Mouse (Mus musculus) heart, embryonic 14.5 days (tissue): Measurements from ENCODE around the gene Gm10073. TPM values are rescaled to one million over a fixed set of nuclear protein-coding genes. Genes with fewer than 3 reads are reported as not detected.
"Not testable (repeated sequence)": the region's sequence is repeated elsewhere in the genome, so short reads cannot be mapped to it uniquely, and the experiment has no call there.

Experiments used
- ATAC-seq: fragments of 200-750 bp; cut with Nextera tagmentation; 2 replicates; pipeline ENCODE4 v1.8.0; 2017; ENCODE audit warnings: low read depth, moderate TSS enrichment; ENCODE audit not compliant: insufficient number of reproducible peaks, insufficient read depth, low FRiP score
- H3K27ac ChIP-seq, 2 experiments: fragments of 200-500 bp in 1 of 2; fragments of 300-500 bp in 1 of 2; sonication (generic) in 1 of 2; replicated peaks in 1 of 2; 2 replicates each; pipeline ENCODE4 v1.5.1; 2012 to 2014; ENCODE audit warnings: low read depth in 2 of 2, low read length in 2 of 2, control low read depth in 1 of 2, mild to moderate bottlenecking in 1 of 2, mixed read lengths in 1 of 2; ENCODE audit not compliant: control insufficient read depth in 1 of 2, insufficient read depth in 1 of 2
- H3K27me3 ChIP-seq: fragments of 300-500 bp; sonication (generic); 2 replicates; pipeline ENCODE4 v1.6.1; 2014; ENCODE audit warnings: mild to moderate bottlenecking, low read length, control low read depth; ENCODE audit not compliant: control insufficient read depth, insufficient read depth
- H3K36me3 ChIP-seq: fragments of 300-500 bp; sonication (generic); 2 replicates; pipeline ENCODE4 v1.6.1; 2014; ENCODE audit warnings: mild to moderate bottlenecking, control low read depth, low read length, mixed read lengths; ENCODE audit not compliant: control insufficient read depth, insufficient read depth
- H3K4me1 ChIP-seq, 2 experiments: fragments of 200-500 bp in 1 of 2; fragments of 300-500 bp in 1 of 2; sonication (generic) in 1 of 2; 2 replicates each; pipeline ENCODE4 v1.6.1; 2012 to 2014; ENCODE audit warnings: low read length in 2 of 2, control low read depth in 1 of 2, mixed read lengths in 1 of 2; ENCODE audit not compliant: control insufficient read depth in 2 of 2, insufficient read depth in 2 of 2
- H3K4me2 ChIP-seq: fragments of 300-500 bp; sonication (generic); 2 replicates; pipeline ENCODE4 v1.6.1; 2014; ENCODE audit warnings: mild to moderate bottlenecking, low read length
- H3K4me3 ChIP-seq, 2 experiments: fragments of 200-500 bp in 1 of 2; fragments of 300-500 bp in 1 of 2; sonication (generic) in 1 of 2; 2 replicates each; pipeline ENCODE4 v1.5.1; 2012 to 2014; ENCODE audit warnings: low read length in 2 of 2, mild to moderate bottlenecking in 2 of 2, control low read depth in 1 of 2, low read depth in 1 of 2, moderate library complexity in 1 of 2; ENCODE audit not compliant: control insufficient read depth in 1 of 2, insufficient read depth in 1 of 2
- H3K9ac ChIP-seq: fragments of 300-500 bp; sonication (generic); 2 replicates; pipeline ENCODE4 v1.6.1; 2014; ENCODE audit warnings: mild to moderate bottlenecking, low read length
- H3K9me3 ChIP-seq: fragments of 300-500 bp; sonication (generic); 2 replicates; pipeline ENCODE4 v1.6.1; 2016; ENCODE audit warnings: low read length, control low read depth; ENCODE audit not compliant: control insufficient read depth
- WGBS: fragments of 180-500 bp; shearing (Covaris S2); extraction: QIAGEN DNeasy Blood & Tissue Kit; methylation state at CpG from one replicate; pipeline ENCODE4 v1.1.7; 2014; 5-methylcytosine and 5-hydroxymethylcytosine counted together
- polyA plus RNA-seq: library from polyadenylated mRNA; unstranded; fragments of >200 nt; fragmentation: Nextera tagmentation; extraction: Ambion mirVana; gene quantifications from 2 replicates; pipeline ENCODE4 v1.2.1, GENCODE M21; 2014

Gene Gm10073
- polyA plus RNA-seq, result 7.3 and 9.3 TPM in 2 replicates

DNA sequence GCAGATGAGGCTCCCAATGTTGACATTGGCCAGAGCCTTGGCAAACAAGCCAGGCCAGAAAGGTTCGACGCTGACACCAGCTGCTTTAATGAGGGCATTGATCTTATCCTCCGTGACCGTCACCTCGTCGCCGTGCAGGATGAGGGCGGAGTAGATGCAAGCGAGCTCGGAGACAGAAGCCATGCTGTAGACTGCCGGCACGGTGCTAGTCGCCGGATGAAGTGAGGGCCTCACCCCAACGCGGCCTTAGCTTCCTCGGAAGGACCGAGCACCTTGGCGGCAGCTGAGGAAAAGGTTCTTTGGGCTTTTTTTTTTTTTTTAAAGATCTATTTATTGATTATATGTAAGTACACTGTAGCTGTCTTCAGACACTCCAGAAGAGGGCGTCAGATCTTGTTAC lies at the start of gene Gm10073:
Gm10073 (minus strand) TSS at position 294 of the 400 bp plus-strand sequence.
- not testable (repeated sequence) for H3K27me3 ChIP-seq, H3K27ac ChIP-seq, H3K9ac ChIP-seq, ATAC-seq, H3K4me3 ChIP-seq, H3K9me3 ChIP-seq, H3K36me3 ChIP-seq
- 27% methylated on average over 19 of the region's 20 CpGs for WGBS
- Histone ChIP-seq H3K4me2 (peak within 1 kb of the TSS; percentile 29; the same call in 1 of the 2 replicates), H3K4me1 (peaks cover 5 to 10% of the 10 kb centered on the region in 2 experiments)

DNA sequence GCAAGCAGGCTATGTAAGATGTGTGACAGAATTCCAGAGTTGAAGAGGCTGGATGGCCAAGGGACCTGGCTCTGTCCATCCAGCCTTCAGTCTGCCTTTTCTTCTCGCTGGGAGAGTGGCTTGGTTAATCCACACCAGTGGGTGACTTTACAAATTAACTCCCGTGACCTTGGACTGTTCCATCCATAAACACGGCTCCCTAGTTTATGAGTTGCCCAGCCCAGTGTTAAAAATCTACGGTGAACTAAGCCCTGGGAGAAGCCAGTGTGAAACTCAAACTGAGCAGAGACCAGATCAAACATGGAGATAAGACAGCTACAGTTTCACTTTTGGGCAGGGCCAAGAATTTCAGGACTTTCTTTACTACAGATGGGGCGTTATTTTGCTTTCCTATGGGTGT lies 49.8 kb upstream of the Gm10073 start:
- Histone ChIP-seq H3K27ac (no peak overlapping the region), H3K9me3 (0 out of 2 replicates have a peak, but pooled peaks cover 3% of the 10 kb centered on the region), H3K4me1 (peaks cover 7 to 8% of the 10 kb centered on the region in 2 experiments), H3K4me3 (no peak overlapping the region), H3K9ac (no peak overlapping the region), H3K27me3 (no peaks in the 10 kb centered on the region), H3K4me2 (no peak overlapping the region), H3K36me3 (no peaks in the 10 kb centered on the region)
- 68% methylated on average over 5 of the region's 5 CpGs for WGBS
- no peak for ATAC-seq

- Histone ChIP-seq H3K27me3 (no peaks in the 10 kb centered on the region), H3K4me1 (peaks cover 7 to 8% of the 10 kb centered on the region in 2 experiments), H3K9ac (no peak overlapping the region), H3K4me3 (no peak overlapping the region), H3K9me3 (0 out of 2 replicates have a peak, but pooled peaks cover 3% of the 10 kb centered on the region), H3K36me3 (no peaks in the 10 kb centered on the region), H3K27ac (no peak overlapping the region), H3K4me2 (no peak overlapping the region)
- WGBS, result 76% methylated on average over 2 of the region's 2 CpGs
- no peak for ATAC-seq
These were observed 47.2 kb upstream of the Gm10073 start for GRCm38 (mm10) chr8:106620488-106620887.

DNA sequence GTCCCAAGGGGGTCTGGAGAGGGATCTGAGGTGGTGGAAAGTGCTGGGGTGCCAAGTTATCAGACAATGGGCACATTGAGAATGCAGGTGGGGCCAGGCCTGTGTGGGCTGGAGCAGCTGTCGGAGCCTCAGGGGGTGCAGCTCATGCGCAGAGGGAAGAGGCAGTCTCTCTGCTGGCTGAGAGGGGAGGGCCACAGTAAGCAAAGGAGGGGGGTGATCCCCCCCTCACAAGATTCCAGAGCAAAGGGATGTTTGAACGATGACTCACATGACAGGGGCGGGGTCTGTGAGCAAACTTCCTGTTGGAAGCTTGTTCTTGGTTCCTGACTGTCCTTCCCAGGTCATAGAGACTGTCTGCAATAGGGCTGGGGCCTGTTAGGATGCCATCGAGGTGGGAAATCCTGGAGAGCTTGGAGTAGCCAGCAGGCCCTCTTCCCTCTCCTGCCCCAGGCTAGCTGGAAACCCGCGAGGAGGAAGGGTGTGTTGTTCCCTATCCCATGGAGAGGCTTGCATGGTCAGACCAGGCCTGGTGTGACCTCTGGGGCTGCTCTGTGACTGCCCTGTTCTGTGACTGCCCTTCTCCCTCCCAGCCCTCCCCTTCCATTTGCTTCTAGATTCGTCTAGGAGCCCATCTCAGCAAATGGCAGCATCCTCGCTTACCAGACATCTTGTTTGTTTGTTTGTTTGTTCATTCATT lies 46.4 kb upstream of the Gm10073 start:
- H3K9me3 ChIP-seq, result 0 out of 2 replicates have a peak, but pooled peaks cover 3% of the 10 kb centered on the region
- no peak overlapping the region for H3K27ac ChIP-seq
- H3K4me3 ChIP-seq, result no peak overlapping the region
- H3K4me2 ChIP-seq, result peak overlapping the region; percentile 6; the same call in 1 of the 2 replicates
- ATAC-seq, result peak; percentile 32; the same call in 1 of the 2 replicates
- no peak overlapping the region for H3K9ac ChIP-seq
- H3K36me3 ChIP-seq, result no peaks in the 10 kb centered on the region
- WGBS, result 40% methylated on average over 9 of the region's 9 CpGs
- H3K27me3 ChIP-seq, result no peaks in the 10 kb centered on the region
- peaks cover 7 to 8% of the 10 kb centered on the region in 2 experiments for H3K4me1 ChIP-seq

- no peaks in the 10 kb centered on the region for H3K9me3 ChIP-seq
- no peak overlapping the region for H3K9ac ChIP-seq
- H3K4me1 ChIP-seq, result peaks cover 7 to 8% of the 10 kb centered on the region in 2 experiments
- H3K27me3 ChIP-seq, result no peaks in the 10 kb centered on the region
- no peak overlapping the region for H3K27ac ChIP-seq
- H3K4me3 ChIP-seq, result no peak overlapping the region
- WGBS, result 72% methylated on average over 6 of the region's 6 CpGs
- no peak overlapping the region for H3K4me2 ChIP-seq
- no peaks in the 10 kb centered on the region for H3K36me3 ChIP-seq
- no peak for ATAC-seq
These were observed 45.1 kb upstream of the Gm10073 start for GRCm38 (mm10) chr8:106618324-106618723.

GRCm38 (mm10) chr8:106617865-106618264 lies 44.6 kb upstream of the Gm10073 start:
- WGBS, result 68% methylated on average over 6 of the region's 6 CpGs
- no peak overlapping the region for H3K4me2 ChIP-seq
- H3K27me3 ChIP-seq, result no peaks in the 10 kb centered on the region
- H3K36me3 ChIP-seq, result no peaks in the 10 kb centered on the region
- H3K9ac ChIP-seq, result no peak overlapping the region
- no peak for ATAC-seq
- H3K27ac ChIP-seq, result no peak overlapping the region
- H3K4me3 ChIP-seq, result no peak overlapping the region
- H3K4me1 ChIP-seq, result peaks cover 7 to 8% of the 10 kb centered on the region in 2 experiments
- no peaks in the 10 kb centered on the region for H3K9me3 ChIP-seq

DNA sequence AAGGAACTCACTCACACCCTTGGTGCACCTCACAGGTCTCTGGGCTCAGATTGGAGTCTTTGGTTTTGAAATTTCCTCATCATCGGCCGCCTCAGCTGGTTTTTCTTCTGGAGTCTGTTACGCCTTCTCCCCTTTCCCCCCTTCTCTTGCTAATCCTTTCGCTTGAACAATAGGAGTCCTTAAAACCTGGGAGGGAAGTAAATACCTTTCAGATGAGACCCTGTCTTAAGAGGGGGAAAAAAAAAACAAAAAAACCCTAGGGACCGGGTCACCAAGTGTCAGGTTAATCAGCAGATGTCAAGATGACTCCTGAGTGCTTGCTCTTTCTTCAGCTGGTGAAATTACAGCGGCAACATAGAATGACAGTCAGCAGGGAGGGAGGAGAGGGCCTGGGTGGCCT lies 43.9 kb upstream of the Gm10073 start:
- Histone ChIP-seq H3K36me3 (no peaks in the 10 kb centered on the region), H3K27ac (no peak overlapping the region), H3K9me3 (no peaks in the 10 kb centered on the region), H3K4me1 (peaks cover 7 to 8% of the 10 kb centered on the region in 2 experiments), H3K27me3 (no peaks in the 10 kb centered on the region), H3K9ac (no peak overlapping the region), H3K4me2 (no peak overlapping the region), H3K4me3 (no peak overlapping the region)
- WGBS, result 49% methylated on average over 6 of the region's 6 CpGs
- ATAC-seq, result no peak
